Mouse (Mus musculus) kidney, adult 8-10 months (tissue): Measurements from ENCODE around the gene Ttc7b.

Experiments used
- DNase-seq, 2 experiments: peaks; one replicate each; pipeline ENCODE4 v3.0.0; 2022

Gene Ttc7b

GRCm38 (mm10) chr12:100407371-100407770, 113.3 kb downstream of the Ttc7b start:
- no peak for DNase-seq

DNA sequence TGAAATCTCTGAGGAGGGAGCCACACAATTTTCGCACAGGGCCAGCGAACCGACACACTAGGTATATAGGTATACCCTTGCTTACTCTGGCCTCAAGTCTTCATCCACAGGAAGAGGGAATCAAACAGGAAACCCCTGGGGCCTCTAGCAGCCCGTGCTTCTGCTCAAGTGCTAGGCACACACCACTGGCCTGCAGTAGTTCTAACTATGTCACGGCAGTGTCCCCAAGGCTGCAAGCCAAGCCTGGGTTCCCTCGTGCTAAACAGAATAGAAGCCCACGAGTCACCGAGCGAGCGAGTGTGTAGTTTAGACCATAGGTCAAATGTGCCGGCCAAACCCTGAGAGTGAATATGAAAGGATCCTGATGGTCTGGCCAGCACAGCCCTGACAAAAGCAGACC, 114.5 kb downstream of the Ttc7b start:
- no peak for DNase-seq

GRCm38 (mm10) chr12:100405512-100406030, 115.1 kb downstream of the Ttc7b start:
- no peak for DNase-seq

GRCm38 (mm10) chr12:100404430-100404829, 116.2 kb downstream of the Ttc7b start:
- DNase-seq = no peak

- DNase-seq = no peak
These were observed 117.7 kb downstream of the Ttc7b start for GRCm38 (mm10) chr12:100403005-100403324.

- DNase-seq = no peak
These were observed 118.2 kb downstream of the Ttc7b start for GRCm38 (mm10) chr12:100402296-100403004.

DNA sequence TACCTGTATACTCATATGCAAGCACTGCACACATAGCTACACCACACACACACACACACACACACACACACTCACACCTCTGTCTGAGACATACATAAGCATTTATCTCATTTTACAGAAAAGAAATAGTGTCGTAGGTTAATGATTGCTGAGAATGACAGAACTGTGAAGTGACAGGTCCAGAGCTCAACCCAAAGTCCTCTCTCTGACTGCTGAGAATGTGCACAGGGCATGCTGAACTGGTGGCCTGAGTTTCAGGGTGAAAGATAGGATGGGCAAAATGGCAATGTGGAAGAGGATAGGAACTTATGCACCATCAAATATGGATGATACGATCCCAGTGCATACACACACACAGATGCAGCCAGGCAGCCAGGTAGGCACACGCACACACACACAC, 120.5 kb downstream of the Ttc7b start:
- no peak for DNase-seq

GRCm38 (mm10) chr12:100399126-100399727, 121.4 kb downstream of the Ttc7b start:
- no peak for DNase-seq

DNA sequence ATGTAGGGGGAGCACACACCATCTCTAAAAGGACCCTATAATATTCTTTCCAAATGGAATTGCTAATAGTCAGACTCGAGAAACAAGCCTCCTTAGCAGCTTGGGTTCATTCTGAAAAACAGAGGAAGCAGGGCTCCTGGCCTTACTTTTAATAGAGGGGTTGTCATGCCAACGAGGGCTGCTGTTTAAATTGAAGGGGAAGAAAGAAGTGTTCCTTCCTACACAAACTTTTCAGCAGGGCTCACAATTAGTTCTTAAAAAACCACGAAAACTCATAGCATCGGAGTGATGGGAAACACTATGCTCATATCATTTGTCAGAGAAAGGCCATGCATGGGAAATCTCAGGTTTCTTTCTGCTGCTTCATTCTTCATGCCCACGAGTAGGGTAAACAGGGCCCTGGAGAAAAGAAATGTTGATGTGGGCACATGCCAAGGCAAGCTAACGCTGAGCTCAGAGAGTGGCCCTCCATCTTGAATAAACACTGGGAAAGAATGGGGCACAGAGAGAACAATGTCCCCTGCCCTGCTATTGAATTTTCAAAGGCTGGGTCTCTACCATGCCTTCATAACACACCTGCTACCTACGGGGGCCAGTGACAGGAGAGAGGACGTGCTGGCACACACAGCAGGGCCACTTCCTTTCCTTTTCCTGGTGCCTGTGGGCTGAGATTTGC, 122.2 kb downstream of the Ttc7b start:
- DNase-seq = no peak

DNA sequence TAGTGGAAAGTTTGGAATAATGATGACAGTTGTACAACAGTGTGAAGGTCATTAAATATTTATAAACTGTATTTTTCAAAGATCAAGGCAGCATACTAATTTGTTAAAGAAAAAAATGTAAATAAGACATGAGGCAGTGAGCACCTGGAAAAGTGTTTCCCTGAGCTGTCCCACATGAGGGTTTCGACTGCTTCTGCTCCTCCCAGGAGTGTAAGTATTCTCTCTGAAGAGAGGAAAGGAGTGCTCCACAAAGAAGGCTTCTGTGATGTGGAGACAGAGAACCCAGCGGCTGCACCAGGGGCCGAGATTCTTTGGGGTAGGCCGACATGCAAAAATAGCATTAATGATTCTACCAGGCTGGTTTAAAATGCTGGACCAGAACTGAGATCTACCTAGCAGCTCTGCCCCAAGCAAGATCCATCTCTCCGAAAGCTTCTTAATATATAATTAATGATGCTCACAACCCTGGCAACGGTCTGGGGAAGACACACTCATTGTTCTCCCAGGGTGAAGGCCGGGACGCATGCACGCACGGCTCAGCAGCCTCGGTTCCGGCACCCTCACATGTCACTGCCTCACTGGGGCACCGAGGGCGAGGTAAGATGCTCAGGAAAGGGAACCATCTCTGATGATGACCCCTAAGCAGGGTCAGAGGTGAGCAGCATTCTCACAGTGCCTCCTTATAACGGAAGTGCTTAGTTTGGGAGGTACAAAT, 123.0 kb downstream of the Ttc7b start:
- DNase-seq = no peak

GRCm38 (mm10) chr12:100396806-100397205, 123.8 kb downstream of the Ttc7b start:
- no peak for DNase-seq

- no peak for DNase-seq
These were observed 127.1 kb downstream of the Ttc7b start for GRCm38 (mm10) chr12:100393532-100393931.

- no peak for DNase-seq
These were observed 127.5 kb downstream of the Ttc7b start for GRCm38 (mm10) chr12:100393109-100393508.

GRCm38 (mm10) chr12:100392466-100392865, 128.2 kb downstream of the Ttc7b start:
- peak; percentile 8 to 41 for DNase-seq

GRCm38 (mm10) chr12:100391890-100392289, 128.7 kb downstream of the Ttc7b start:
- DNase-seq = no peak

- DNase-seq = no peak
These were observed 130.5 kb downstream of the Ttc7b start for GRCm38 (mm10) chr12:100389878-100390710.

- DNase-seq = no peak
These were observed 134.4 kb downstream of the Ttc7b start for GRCm38 (mm10) chr12:100386259-100386658.

GRCm38 (mm10) chr12:100382526-100382925, 138.1 kb downstream of the Ttc7b start:
- no peak for DNase-seq

DNA sequence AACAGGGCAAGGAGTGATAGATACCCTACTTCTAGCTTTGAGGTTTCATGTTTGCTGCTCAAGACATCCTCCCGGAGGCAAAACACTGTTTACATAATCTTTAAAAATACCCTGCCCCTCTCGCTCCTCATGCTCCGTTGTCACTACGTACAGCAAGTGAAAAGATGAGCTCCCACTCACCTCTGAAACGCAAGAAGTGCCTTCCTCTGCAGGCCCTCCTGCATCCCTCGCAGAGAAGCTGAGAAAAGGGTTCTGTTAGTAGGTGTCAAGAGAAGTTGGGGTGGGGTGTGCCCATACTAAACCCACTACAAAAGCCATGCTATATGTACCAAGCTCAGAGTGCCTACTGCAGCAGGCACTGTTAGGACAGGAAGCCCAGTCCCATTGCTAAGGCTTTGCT, 138.7 kb downstream of the Ttc7b start:
- no peak for DNase-seq

GRCm38 (mm10) chr12:100380697-100381291, 139.8 kb downstream of the Ttc7b start:
- DNase-seq = no peak

DNA sequence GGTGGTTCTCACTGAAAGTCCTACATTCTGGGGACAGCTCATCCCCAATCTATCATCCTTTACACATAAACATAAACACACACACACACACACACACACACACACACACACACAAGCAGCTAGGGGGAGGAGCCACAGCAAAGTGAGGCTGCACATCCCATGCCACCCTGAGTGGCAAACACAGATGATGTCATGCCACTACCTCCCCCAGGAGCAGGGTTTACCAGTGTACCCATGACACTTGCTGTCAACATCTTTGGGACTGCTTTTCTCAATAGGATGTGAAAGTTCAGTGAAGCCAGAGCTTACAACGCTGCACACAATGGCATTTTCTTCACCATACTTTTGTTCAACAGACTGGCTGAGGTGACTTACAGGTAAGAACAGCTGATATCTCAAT, 140.8 kb downstream of the Ttc7b start:
- no peak for DNase-seq

- DNase-seq = no peak
These were observed 142.4 kb downstream of the Ttc7b start for GRCm38 (mm10) chr12:100378266-100378665.
